Mouse (Mus musculus): ENCODE results near the gene Pdlim7.

- TF ChIP-seq CEBPB (IDR thresholded peaks at IDR 0.05; ENCODE audit: low read depth) = no peak
- no peak for TF ChIP-seq CTCF (IDR thresholded peaks at IDR 0.05; ENCODE audit: control insufficient read depth, insufficient read depth, insufficient read length)
- no peak for TF ChIP-seq MYOG (IDR thresholded peaks at IDR 0.05; ENCODE audit: control insufficient read depth, extremely low read depth, insufficient read length)
- no peak for TF ChIP-seq FOSL1 (IDR thresholded peaks at IDR 0.05; ENCODE audit: insufficient read depth, low read length, poor library complexity, severe bottlenecking)
- no peak for TF ChIP-seq MYOD1 (IDR thresholded peaks at IDR 0.05; ENCODE audit: control insufficient read depth, insufficient read length, low read depth)
Observed at GRCm38 (mm10) chr13:55504390-55504789, 9.1 kb downstream of the Pdlim7 start.
